Mouse (Mus musculus) layer of hippocampus, postnatal 10 days (tissue): ENCODE results near the gene Pycr1. TPM values are rescaled to one million over a fixed set of nuclear protein-coding genes. Genes with fewer than 3 reads are reported as not detected.
"Not testable (repeated sequence)": the region's sequence is repeated elsewhere in the genome, so short reads cannot be mapped to it uniquely, and the experiment has no call there.

Source experiments
- DNase-seq, 2 experiments: peaks; one replicate each; pipeline ENCODE4 v3.0.0; 2021; ENCODE audit warnings: low spot score in 2 of 2
- long read RNA-seq: library from polyadenylated mRNA; stranded (forward); transcript quantifications from one replicate; pipeline ENCODE4 v2.0.0, GENCODE M21; 2023
- total RNA-seq, 2 experiments: library from RNA; stranded (reverse); gene quantifications; 2 replicates each; pipeline ENCODE4 v1.2.3; 2021

Gene Pycr1
- 1 to 10 TPM; 3.5 to 5.3 TPM for total RNA-seq
- long read RNA-seq, partial matches to known transcripts: 6 of 12 reads
- long read RNA-seq, other reads (novel, unspliced or antisense): 3 of 12 reads

DNA sequence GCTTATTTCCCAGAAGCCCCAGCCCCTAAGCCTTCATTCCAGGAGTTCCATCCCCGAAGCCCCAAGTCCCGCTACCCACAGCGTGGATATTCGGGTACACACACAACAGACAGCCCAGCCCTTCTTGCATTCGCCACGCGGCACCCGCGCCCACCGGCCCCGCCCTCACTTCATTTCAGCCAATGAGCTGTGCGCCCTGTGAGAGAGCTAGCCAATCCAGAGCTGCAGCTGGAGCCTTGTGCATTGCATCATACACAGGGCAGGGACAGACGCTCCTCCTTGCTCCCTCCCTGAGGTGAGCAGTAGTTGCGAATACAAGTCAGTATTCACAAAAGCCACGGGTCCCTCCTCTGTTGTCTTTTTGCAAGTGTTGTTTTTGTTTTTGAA, at the start of gene Pycr1:
Gene Pycr1, minus strand, starts transcription at position 169 of the 387 bp plus-strand sequence.
- DNase-seq: peak; percentile 90 to 94

- peak in 1 of 2 experiments; percentile 42 for DNase-seq
These were observed 49.0 kb upstream of the Pycr1 start for GRCm38 (mm10) chr11:120692471-120693011.

DNA sequence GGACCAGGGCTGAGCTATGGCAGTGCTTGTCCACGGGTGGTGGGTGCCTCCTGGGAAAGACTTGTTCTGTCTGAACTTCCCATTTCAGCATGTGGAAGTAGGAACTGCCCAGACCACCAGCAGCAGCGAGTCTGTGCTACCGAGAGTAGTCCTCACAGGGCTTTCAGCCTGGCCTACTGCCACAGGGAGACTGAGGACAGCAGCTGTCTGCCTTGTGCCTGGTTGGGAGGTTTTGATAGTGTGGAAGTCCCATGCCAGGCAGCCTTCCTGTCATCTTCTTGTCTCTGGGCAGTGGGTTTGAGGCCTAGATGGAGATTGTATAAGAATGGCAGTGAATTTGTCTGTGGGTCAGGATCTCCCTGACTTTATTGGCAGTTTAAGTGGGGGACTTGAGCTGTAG, 45.8 kb upstream of the Pycr1 start:
- no peak for DNase-seq

DNA sequence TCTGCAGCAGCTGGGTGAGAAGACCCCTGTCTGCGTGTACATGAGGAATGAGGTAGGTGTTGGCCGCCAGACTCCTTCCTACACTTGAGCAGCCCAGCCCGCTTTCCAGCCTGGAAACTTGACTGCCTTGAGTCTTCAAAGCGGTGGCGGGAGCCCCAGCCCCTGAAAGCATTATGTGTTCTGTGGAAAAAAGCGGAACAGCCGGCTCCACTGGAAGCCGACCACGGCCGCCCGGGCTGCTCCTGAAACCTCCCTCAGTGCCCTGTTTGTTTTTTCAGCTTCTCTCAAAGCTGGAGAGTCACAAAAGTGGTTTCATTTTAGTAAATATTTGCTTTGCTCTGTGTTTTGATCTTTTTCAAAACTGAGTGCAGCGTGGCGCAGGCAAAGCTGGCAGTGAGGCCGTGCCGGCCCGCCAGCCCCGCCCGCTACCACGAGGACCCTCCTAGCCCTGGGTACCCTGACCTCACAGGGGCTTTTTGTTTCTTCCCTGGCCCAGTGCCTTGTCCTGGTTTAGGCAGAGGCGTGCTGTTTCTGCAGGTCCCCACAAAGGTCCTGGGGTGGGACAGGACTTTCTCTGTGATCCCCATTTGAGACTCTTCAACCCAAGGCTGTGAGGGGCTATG, 43.2 kb upstream of the Pycr1 start:
- DNase-seq: no peak

GRCm38 (mm10) chr11:120684660-120685059, 41.1 kb upstream of the Pycr1 start:
- DNase-seq: no peak

- no peak for DNase-seq
These were observed 40.5 kb upstream of the Pycr1 start for GRCm38 (mm10) chr11:120684086-120684485.

GRCm38 (mm10) chr11:120683536-120683935, 40.0 kb upstream of the Pycr1 start:
- no peak for DNase-seq

DNA sequence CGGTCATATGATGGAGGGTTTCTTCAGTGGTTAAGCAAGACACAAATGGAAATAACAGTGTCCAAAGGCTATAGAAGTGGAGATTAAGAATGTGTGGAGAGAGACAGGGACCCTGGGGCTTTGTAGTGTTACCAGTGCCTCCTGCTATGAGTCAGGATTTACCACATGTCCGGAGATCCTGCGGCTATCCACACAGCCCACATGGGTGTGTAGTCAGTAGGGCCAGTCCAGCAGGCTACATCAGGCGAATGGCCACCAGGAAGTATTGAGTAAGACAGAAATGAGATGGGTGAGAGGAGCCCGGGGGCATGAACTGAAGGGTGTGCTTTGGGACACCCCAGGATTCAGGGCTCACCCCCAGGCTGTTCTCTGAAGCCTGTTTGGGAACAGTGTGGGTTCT, 39.1 kb upstream of the Pycr1 start:
- DNase-seq: no peak

DNA sequence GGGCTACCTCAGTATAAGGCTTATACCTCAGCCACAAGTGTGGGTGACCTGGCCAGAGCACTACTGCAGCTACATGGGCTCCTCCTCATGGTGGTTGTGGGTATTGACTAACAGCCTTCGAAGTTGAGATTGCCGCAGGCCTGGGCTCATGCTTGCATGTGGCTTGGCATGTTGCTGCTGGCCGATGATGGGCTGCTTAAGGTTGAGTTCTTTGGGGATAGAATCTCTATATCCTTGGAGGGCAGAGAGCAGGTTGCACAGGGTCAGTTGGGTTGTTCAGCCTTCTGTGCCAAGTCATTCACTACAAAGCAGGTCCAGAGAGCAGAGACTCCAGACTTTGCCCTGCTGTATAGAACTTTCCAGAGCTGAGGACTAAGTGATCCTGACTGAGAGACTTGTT, 36.3 kb upstream of the Pycr1 start:
- no peak for DNase-seq

- no peak for DNase-seq
These were observed 33.4 kb upstream of the Pycr1 start for GRCm38 (mm10) chr11:120676951-120677350.

- DNase-seq: not testable (repeated sequence)
These were observed 32.3 kb upstream of the Pycr1 start for GRCm38 (mm10) chr11:120675875-120676274.

DNA sequence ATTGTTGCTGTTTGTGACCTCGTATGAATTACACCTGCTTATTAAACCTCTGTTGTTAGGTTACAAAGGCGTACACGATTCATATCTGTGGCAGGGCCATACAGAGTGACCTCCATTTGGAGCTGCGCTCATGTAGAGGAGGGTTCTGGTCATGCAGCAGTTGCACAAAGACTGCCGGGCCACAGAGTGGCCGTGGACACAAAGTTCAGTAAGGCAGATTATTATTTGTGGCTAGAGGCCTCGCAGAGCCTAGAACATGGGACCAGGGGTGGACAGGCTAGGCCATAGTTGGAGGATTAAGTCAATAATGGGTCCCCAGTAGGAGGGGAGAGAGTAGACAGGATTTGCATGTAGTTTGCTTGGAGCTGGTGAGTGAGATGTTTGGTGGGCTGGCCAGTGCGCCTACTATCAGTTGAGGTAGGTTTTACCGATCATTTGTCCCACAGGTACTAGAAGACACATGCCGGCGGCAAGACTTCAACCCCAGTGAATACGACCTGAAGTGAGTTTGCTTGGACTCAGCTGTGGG, 30.1 kb upstream of the Pycr1 start:
- DNase-seq: no peak

DNA sequence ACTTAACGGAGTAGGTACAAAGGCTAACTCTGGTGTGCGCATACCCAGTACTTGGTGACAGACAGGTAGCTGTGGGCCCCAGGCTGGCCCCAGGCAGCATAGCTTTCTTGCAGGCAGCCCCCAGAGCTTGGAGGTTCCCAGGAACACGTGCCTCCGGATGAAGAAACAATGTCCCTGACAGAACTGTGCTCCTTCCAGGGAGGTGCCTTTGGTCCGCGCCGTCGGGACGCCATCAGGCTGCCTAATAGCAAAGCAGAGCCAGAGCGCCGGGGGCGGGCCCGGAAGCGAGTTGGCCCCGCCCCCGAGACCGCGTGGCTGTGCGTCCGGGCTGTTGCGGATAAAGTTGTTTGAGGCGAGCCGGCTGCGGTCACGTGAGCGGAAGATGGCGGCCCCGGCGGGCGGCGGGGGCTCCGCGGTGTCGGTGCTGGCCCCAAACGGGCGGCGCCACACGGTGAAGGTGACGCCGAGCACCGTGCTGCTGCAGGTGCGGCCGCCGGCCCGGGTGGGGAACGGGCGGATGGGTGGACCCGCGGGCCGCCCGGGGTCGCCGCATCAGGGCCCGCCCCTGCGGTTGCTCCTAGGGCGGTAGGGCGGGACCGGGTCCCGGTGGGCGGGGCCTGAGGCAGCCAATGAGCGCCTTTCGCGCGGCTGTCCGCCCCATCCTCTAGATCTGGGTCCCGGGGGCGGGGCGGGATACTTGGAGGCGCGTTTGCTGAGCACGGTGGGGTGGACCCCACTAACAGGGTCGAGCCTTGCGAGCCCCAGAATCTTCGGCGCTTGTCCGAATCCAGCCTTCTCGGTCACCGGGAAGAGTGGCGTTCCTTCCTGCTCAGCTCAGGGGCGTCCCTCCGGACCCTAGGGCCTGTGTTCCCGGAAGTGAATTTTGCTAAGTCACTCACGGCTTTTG, 29.4 kb upstream of the Pycr1 start, which contains the start of gene Aspscr1:
Gene Aspscr1, plus strand, starts transcription at position 287 of the 907 bp plus-strand sequence.
- peak; percentile 91 to 96 for DNase-seq

GRCm38 (mm10) chr11:120666617-120667016, 23.0 kb upstream of the Pycr1 start:
- DNase-seq: no peak

DNA sequence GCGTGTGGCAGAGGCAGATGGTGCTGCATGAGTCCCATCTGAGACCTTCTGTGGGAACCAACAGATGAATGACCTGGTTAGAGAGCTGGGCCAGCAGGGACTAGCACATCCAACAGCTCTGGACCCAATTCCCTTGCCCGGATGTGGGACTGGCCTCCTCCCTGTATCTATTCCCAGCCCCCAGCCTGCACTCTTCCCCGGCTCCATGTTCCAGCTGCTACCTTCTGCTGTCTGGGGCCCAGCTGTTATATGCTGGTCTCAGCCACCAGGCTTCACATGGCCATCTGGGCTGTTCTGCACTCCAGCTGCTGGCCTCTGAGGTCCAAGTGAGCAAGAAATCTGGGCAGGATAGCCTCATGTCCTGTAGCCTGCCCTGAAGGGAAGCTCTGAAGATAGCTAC, 21.8 kb upstream of the Pycr1 start:
- DNase-seq: no peak

- DNase-seq: no peak
These were observed 20.1 kb upstream of the Pycr1 start for GRCm38 (mm10) chr11:120663714-120664113.

DNA sequence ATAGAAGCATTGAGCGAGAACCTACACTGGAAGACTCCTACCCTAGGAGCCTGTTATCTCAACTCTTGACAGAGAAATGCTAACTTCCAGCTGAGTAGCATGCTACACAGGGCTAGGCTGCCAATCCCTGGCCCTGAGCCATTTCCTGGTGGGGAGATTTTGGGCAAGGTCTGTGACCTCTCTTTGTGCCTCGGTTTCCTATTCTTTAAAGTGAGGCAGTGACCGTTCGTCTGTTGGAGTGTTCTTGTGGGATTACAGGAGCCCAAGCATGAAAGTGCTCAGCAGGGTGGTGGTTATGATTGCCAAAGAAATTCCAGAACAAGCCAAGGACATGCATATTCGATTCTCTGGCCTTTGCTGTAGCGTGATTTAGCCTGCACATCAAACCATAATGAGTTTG, 19.2 kb upstream of the Pycr1 start:
- no peak for DNase-seq

GRCm38 (mm10) chr11:120661076-120661460, 17.5 kb upstream of the Pycr1 start, which contains the start of gene Notum:
Notum (minus strand) TSS chr11:120661175.
- no peak for DNase-seq

DNA sequence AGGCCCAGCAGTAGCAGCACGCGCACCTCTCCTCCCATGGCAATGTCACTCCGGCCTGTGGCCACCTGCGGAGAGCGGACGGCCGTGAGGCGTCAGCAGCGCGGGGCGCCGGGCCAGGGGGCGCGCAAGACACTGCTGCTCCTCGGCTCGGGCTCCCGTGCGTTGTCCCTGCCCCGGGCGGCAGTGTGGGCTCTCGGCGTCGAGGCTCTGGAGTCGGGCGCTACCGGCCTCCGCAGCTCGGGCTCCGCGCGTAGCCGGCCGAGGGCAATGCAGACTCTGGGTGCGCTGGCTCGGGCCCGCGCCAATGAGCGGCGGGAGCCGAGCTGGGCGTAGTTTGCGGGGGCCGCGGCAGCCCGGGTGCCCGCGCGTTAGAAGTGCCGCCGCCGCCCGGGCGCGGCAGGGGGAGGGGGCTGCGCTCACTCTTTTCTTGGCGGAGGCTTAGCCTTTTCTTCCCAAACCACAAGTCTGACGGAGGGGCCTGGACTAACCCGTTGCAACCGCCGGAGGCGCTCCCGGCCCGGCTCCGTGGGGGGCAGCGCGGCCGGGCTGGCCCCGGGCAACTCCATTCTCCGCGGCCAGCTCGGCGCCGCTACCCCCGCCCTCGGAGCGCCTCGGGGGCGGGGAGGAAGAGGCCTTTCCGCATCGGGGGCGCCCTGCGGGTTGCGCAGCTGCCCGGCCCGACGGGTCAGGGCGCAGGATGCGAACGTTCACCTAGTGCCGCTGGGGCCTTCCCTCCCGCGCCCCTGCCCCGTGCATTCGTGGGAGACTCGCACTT, 16.9 kb upstream of the Pycr1 start:
- no peak for DNase-seq

GRCm38 (mm10) chr11:120659509-120660300, 16.1 kb upstream of the Pycr1 start:
- DNase-seq: no peak
